8 mouse cellular contexts compared by ENCODE assay signal in the genomic region with DNA sequence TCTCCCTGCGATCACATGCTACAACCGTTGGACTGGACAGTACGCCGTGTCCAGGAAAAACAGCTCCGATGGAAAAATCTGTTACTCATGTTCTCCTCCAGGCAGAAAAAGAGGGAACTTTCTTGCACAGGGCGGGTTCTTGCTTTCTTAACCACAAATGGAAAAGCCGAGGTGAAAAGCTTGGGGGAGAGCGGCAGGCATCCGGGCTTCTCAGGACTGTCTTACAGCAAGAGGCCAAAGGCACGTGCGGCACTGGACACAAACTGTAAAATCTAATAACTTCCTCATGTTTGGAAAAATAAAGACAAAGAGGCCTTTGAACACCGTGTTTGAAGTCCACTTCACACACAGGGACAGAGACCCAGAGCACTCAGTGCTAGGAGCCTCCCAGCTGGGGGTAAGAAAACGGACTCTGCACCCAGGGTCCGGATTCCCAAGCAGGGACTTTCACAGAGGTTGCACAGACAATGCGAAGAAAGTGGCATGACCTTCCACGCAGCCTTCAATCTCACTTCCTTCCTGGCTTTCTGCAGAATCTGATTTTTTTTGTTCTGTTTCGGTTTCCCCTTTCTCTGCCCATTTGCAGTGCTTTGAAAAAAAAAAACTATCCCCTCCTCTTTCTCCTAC.
A peak's percentile ranks its signal among the peaks of the same experiment; 100 is the strongest.
DNase-seq lines count a peak whose midpoint lies in the region; ATAC-seq and TF ChIP-seq lines count a peak whose summit lies in the region.

No protein-coding gene starts in this region.

- DNase-seq in A20 (ENCODE audit: low read depth, low spot score): peak; percentile 12
- DNase-seq in CH12.LX (ENCODE audit: extremely low read depth): peak; percentile 48
- DNase-seq in kidney, postnatal 25 days: peak; percentile 83 to 94
- no peak for DNase-seq in frontal cortex, postnatal 14 days (ENCODE audit: low spot score in 2 of 2)
- DNase-seq in left cerebral cortex, postnatal 25 days (ENCODE audit: low spot score in 2 of 2): no peak
- no peak for DNase-seq in left cerebral cortex, adult 18-20 months (ENCODE audit: low spot score in 2 of 2)

- intact Hi-C loops in left cerebral cortex, postnatal 25 days (cut with DNase I): no loop called here

- no peaks in the 10 kb centered on the region for H3K36me3 ChIP-seq in CH12.LX (replicated peaks in 1 of 2; ENCODE audit: control insufficient read depth in 1 of 2, insufficient read depth in 1 of 2, low read length in 1 of 2)
- no peaks in the 10 kb centered on the region for H3K36me3 ChIP-seq in heart, embryonic 13.5 days
- H3K36me3 ChIP-seq in megakaryocyte, embryonic 14.5 days (replicated peaks; ENCODE audit: low read length): no peaks in the 10 kb centered on the region

- TF ChIP-seq POLR2A in CH12.LX (IDR thresholded peaks at IDR 0.05; ENCODE audit: low read depth, low read length): no peak

- no peaks in the 10 kb centered on the region for H3K79me2 ChIP-seq in CH12.LX (replicated peaks; ENCODE audit: control insufficient read depth, extremely low read depth, insufficient read depth, poor library complexity, severe bottlenecking)

- no peak overlapping the region for H3K9ac ChIP-seq in CH12.LX (ENCODE audit: insufficient read depth, low read depth)
- peak overlapping the region; percentile 42 for H3K9ac ChIP-seq in heart, embryonic 13.5 days

- no peaks in the 10 kb centered on the region for H3K9me3 ChIP-seq in CH12.LX (replicated peaks; ENCODE audit: low read length)
- peaks cover 6% of the 10 kb centered on the region; the same call in 1 of the 2 replicates for H3K9me3 ChIP-seq in heart, embryonic 13.5 days
- H3K9me3 ChIP-seq in megakaryocyte, embryonic 14.5 days: peaks cover 8% of the 10 kb centered on the region

- H3K27ac ChIP-seq in CH12.LX (ENCODE audit: insufficient read depth, low read depth): no peak overlapping the region
- peak overlapping the region; percentile 82 for H3K27ac ChIP-seq in heart, embryonic 13.5 days (replicated peaks)

- TF ChIP-seq EP300 in CH12.LX (IDR thresholded peaks at IDR 0.05; ENCODE audit: low read length): peak; percentile 50; the same call in 1 of the 2 replicates

- H3K4me3 ChIP-seq in CH12.LX (replicated peaks in 1 of 3; ENCODE audit: low read depth in 2 of 3, low read length in 2 of 3, poor library complexity in 1 of 3): peak overlapping the region in 1 of 3 experiments; percentile 15
- no peak overlapping the region for H3K4me3 ChIP-seq in heart, embryonic 13.5 days
- H3K4me3 ChIP-seq in megakaryocyte, embryonic 14.5 days (replicated peaks): peak overlapping the region; percentile 50

- no peaks in the 10 kb centered on the region for H3K27me3 ChIP-seq in CH12.LX (replicated peaks)
- no peaks in the 10 kb centered on the region for H3K27me3 ChIP-seq in heart, embryonic 13.5 days (replicated peaks)
- peaks cover 26% of the 10 kb centered on the region for H3K27me3 ChIP-seq in megakaryocyte, embryonic 14.5 days (replicated peaks)

- TF ChIP-seq CTCF in CH12.LX (conservative IDR thresholded peaks at IDR 0.05 in 1 of 2, IDR thresholded peaks at IDR 0.05 in 1 of 2; ENCODE audit: low read depth in 2 of 2, low read length in 2 of 2): no peak

- peak overlapping the region; percentile 59 for H3K4me2 ChIP-seq in CH12.LX (ENCODE audit: insufficient read depth, low read depth, poor library complexity, severe bottlenecking)
- H3K4me2 ChIP-seq in heart, embryonic 13.5 days: peak overlapping the region; percentile 37

- peaks cover 2 to 20% of the 10 kb centered on the region in 2 experiments; a peak in 3 of 4 replicates for H3K4me1 ChIP-seq in CH12.LX (ENCODE audit: control insufficient read depth in 1 of 2, insufficient read depth in 2 of 2)
- H3K4me1 ChIP-seq in heart, embryonic 13.5 days: peaks cover 15% of the 10 kb centered on the region
- peaks cover 30% of the 10 kb centered on the region for H3K4me1 ChIP-seq in megakaryocyte, embryonic 14.5 days

- ATAC-seq in heart, embryonic 13.5 days (ENCODE audit: extremely low read depth, insufficient number of reproducible peaks, low FRiP score, low TSS enrichment): no peak

- dilution Hi-C loops in CH12.LX (cut with MboI; ENCODE audit: extremely low pct_ligation_motif_present, extremely low pct_unique_long_range_greater_than_20kb, low sequenced_read_pairs): no loop called here

- TF ChIP-seq RAD21 in CH12.LX (IDR thresholded peaks at IDR 0.05; ENCODE audit: low read depth, low read length): no peak

- 51% methylated on average over 17 of the region's 17 CpGs for WGBS in heart, embryonic 13.5 days

- in situ Hi-C loops in CH12.LX (cut with MboI; ENCODE audit: low pct_ligation_motif_present, low pct_unique_long_range_greater_than_20kb, low sequenced_read_pairs): no loop called here

TF ChIP-seq in CH12.LX, 34 proteins besides CTCF, POLR2A, EP300 and RAD21:
- TF ChIP-seq TCF12 (IDR thresholded peaks at IDR 0.05; ENCODE audit: low read depth, low read length): no peak
- TF ChIP-seq MXI1 (IDR thresholded peaks at IDR 0.05; ENCODE audit: low read depth, low read length): no peak
- no peak for TF ChIP-seq TBP (conservative IDR thresholded peaks at IDR 0.05; ENCODE audit: low read depth, low read length)
- TF ChIP-seq MAZ (IDR thresholded peaks at IDR 0.05; ENCODE audit: low read depth, low read length): no peak
- no peak for TF ChIP-seq HCFC1 (IDR thresholded peaks at IDR 0.05; ENCODE audit: low read depth, low read length)
- no peak for TF ChIP-seq JUND (conservative IDR thresholded peaks at IDR 0.05; ENCODE audit: low read depth, low read length)
- TF ChIP-seq MAX (IDR thresholded peaks at IDR 0.05; ENCODE audit: low read length): peak; percentile 63
- no peak for TF ChIP-seq MYC (IDR thresholded peaks at IDR 0.05; ENCODE audit: low read depth, low read length)
- TF ChIP-seq ZNF384 (IDR thresholded peaks at IDR 0.05; ENCODE audit: low read depth, low read length): peak; percentile 95
- no peak for TF ChIP-seq CHD1 (IDR thresholded peaks at IDR 0.05; ENCODE audit: low read depth, low read length)
- no peak for TF ChIP-seq USF2 (conservative IDR thresholded peaks at IDR 0.05; ENCODE audit: low read depth, low read length)
- no peak for TF ChIP-seq NRF1 (IDR thresholded peaks at IDR 0.05; ENCODE audit: low read depth, low read length)
- no peak for TF ChIP-seq USF1 (IDR thresholded peaks at IDR 0.05; ENCODE audit: low read depth, low read length)
- no peak for TF ChIP-seq MAFK (IDR thresholded peaks at IDR 0.05; ENCODE audit: insufficient replicate concordance, low read length)
- no peak for TF ChIP-seq UBTF (IDR thresholded peaks at IDR 0.05; ENCODE audit: low read depth, low read length)
- no peak for TF ChIP-seq POLR2AphosphoS2 (IDR thresholded peaks at IDR 0.05; ENCODE audit: low read depth, low read length)
- TF ChIP-seq JUN (IDR thresholded peaks at IDR 0.05; ENCODE audit: insufficient read depth, low read depth, low read length): no peak
- TF ChIP-seq ETS1 (conservative IDR thresholded peaks at IDR 0.05; ENCODE audit: low read depth, low read length): no peak; the same call in 1 of the 2 replicates
- no peak for TF ChIP-seq SIN3A (IDR thresholded peaks at IDR 0.05; ENCODE audit: low read length)
- no peak for TF ChIP-seq KAT2A (IDR thresholded peaks at IDR 0.05; ENCODE audit: insufficient replicate concordance, low read length)
- TF ChIP-seq ZMIZ1 (IDR thresholded peaks at IDR 0.05; ENCODE audit: low read depth, low read length): no peak
- TF ChIP-seq ZKSCAN1 (IDR thresholded peaks at IDR 0.05; ENCODE audit: borderline replicate concordance, low read depth, low read length): no peak
- no peak for TF ChIP-seq SMC3 (IDR thresholded peaks at IDR 0.05; ENCODE audit: low read depth, low read length)
- no peak for TF ChIP-seq IRF4 (IDR thresholded peaks at IDR 0.05; ENCODE audit: low read depth, low read length)
- TF ChIP-seq MEF2A (IDR thresholded peaks at IDR 0.05; ENCODE audit: borderline replicate concordance, low read depth, low read length): no peak
- 0 out of 2 replicates have a peak, but pooled peaks have one; percentile 6 for TF ChIP-seq RCOR1 (conservative IDR thresholded peaks at IDR 0.05; ENCODE audit: low read depth, low read length)
- TF ChIP-seq ZC3H11A (IDR thresholded peaks at IDR 0.05; ENCODE audit: low read depth, low read length): no peak
- 0 out of 2 replicates have a peak, but pooled peaks have one; percentile 26 for TF ChIP-seq ELF1 (IDR thresholded peaks at IDR 0.05; ENCODE audit: low read depth, low read length)
- TF ChIP-seq BHLHE40 (IDR thresholded peaks at IDR 0.05; ENCODE audit: low read depth, low read length): peak; percentile 88
- TF ChIP-seq PAX5 (IDR thresholded peaks at IDR 0.05; ENCODE audit: low read length): no peak
- no peak for TF ChIP-seq NELFE (IDR thresholded peaks at IDR 0.05; ENCODE audit: low read depth, low read length)
- TF ChIP-seq GABPA (IDR thresholded peaks at IDR 0.05; ENCODE audit: insufficient replicate concordance, low read depth, low read length): no peak
- no peak for TF ChIP-seq E2F4 (IDR thresholded peaks at IDR 0.05; ENCODE audit: insufficient replicate concordance, low read depth, low read length)

Comparison
In these comparisons a context has a peak if more than half of its experiments do, and no peak if none do; other contexts are left out.
1. DNase-seq: peak in A20 (single experiment), CH12.LX (single experiment) and kidney, postnatal 25 days (2 of 2); none in frontal cortex, postnatal 14 days (0 of 2), left cerebral cortex, postnatal 25 days (0 of 2) and left cerebral cortex, adult 18-20 months (0 of 2).